Mouse (Mus musculus) c-Kit-positive CD71-negative TER-119-negative erythroid progenitor cells, embryonic 14.5 days (primary cell): ENCODE measurements at regions not wholly inside any gene's neighbourhood (a gene's known extent, or its start where the extent isn't known, plus 50 kb on each side); places are given as distances from the start of the nearest gene placed in this dataset.
"Not testable (repeated sequence)": the region's sequence is repeated elsewhere in the genome, so short reads cannot be mapped to it uniquely, and the experiment has no call there.

Experiments used
- DNase-seq: peaks from one replicate; pipeline ENCODE4 v3.0.0-alpha.2; 2013; ENCODE audit warnings: low read depth

- DNase-seq = no peak
These were observed 415.6 kb upstream of the Zfp507 start for GRCm38 (mm10) chr7:36218386-36218785.

DNA sequence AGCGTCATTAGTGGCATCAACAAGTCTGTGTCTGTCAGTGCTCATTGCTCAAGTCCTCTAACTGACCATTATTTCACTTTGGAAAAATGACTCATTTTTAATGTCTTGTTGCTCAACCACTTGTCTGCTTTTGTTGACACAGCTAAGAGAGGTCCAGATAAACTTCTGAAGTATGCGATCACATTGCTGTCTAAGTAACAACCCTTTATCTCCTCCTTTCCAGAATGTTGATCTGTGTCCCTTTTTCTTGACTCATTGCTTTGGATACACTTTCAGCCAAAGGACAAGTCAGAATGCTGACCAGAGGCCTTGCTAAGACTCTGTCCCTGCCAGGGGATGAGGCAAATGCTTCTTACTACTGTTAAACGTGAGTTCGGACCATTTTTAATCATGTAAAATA lies 407.2 kb upstream of the Zfp507 start:
- DNase-seq = no peak

- DNase-seq = no peak
These were observed 404.9 kb upstream of the Zfp507 start for GRCm38 (mm10) chr7:36207525-36208260.

DNA sequence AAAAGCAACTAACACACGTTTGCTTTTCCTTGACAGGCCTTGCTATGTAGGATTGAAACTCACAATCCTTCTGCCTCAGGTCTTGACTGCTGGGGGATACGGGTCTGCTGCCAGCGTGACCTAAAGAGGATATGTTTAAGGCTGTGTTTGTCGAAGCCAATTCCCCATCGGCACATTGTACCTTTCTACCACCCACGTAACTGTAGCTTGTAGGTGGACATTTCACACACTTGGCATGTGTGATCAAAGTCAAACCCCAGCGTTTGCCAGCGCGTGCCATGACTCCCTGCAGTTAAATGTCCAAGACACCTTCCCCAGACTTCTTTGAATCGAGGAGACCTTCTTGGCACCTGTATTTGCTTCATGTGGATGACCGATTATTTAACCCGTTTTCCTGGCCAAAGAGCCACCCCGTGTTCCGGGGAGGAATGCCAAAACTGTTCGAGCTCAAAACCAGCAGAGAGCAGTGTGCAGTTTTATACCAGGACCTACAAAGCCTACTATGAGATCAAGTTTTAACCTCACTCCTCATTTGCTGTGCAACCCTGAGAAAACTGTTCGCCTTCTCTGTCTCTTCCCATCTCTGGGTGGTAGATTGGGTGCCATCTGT lies 395.4 kb upstream of the Zfp507 start:
- DNase-seq = no peak

DNA sequence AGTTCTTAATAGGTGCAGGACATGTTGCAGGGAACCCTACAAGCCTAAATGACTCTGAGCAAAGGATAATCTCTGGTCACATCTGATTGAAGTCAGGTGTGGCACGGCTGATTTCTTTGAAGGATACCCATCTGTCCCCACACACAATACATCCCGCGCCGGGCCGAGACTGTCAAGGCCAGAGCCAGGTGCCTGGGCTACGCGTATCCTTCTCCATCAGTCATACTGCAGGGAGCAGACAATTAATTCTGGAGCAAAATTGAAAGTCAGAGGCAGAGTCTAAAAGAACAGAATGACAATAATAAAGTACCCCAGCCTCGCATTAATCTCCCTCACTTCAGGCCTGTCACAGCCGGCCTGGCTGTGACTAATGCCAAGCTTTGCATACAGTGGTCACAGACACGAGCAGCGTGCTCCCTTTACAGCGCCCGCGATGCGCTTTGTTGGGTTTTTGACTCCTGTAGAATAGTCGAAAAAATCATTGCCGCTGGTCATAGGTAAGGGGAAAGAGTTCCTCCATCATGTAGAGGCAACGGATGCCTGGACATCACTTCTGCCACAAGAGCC lies 393.4 kb upstream of the Zfp507 start:
- no peak for DNase-seq

GRCm38 (mm10) chr7:36192645-36193044 lies 389.8 kb upstream of the Zfp507 start:
- no peak for DNase-seq

GRCm38 (mm10) chr7:36177947-36178346 lies 375.1 kb upstream of the Zfp507 start:
- no peak for DNase-seq

DNA sequence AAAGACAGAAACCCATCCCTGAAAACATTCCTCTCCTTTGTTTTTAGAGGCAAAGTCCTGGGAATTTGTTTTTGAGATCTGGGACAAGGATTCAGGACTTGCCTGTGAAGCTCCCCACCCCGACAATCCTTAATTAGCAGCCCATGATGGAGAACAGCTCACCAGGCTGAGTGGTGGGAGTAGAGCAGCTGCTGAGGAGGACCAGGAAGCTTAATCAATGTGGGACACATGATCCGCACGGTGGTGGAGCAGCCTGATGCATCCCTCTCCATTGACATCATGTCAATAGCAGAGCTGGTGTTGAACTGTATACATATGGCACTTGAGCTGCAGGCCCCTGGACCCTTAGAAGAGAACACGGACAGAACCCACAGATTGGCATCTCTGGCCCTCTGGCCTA lies 372.5 kb upstream of the Zfp507 start:
- no peak for DNase-seq

GRCm38 (mm10) chr7:36172511-36172910 lies 369.7 kb upstream of the Zfp507 start:
- not testable (repeated sequence) for DNase-seq

- DNase-seq = no peak
These were observed 354.6 kb upstream of the Zfp507 start for GRCm38 (mm10) chr7:36157270-36157945.

GRCm38 (mm10) chr7:36156595-36156994 lies 353.8 kb upstream of the Zfp507 start:
- DNase-seq = no peak

DNA sequence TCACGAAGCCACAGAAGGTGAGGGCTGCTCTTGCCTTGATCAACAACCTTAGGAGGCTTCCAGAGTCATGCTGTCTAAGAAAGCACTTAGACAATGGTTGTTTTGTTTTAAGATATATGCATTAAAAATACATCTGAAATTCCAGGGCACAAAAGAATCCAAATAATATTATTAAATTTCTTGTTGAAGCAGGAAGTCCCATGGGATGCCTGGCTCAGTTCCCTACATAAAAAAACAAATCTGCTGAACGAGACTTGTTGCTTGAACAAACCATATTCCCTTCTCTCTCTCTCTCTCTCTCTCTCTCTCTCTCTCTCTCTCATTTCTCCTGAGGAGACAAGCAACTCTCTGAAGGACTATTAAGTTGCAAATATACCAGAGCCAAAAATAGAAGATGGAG lies 352.8 kb upstream of the Zfp507 start:
- no peak for DNase-seq

DNA sequence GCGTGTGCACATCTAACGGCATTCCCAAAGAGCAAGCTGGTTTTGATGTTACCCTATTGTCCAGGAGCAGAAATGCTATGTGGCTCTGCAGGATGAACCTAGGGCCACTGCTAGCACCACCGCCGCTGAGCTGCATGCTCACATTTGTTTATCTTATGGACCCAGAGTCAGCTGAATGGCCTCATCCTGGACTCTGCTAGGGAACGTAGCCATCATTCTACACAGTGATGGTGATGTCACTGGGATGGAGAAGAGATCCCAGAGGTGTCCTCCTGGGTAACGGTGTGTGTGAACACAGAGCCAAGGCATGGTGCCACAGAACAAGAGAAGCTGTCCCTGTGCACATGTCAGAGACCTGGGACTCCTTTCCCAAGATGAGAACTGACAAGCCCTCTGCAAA lies 352.4 kb upstream of the Zfp507 start:
- DNase-seq = no peak

GRCm38 (mm10) chr7:36150871-36151560 lies 348.2 kb upstream of the Zfp507 start:
- no peak for DNase-seq

- DNase-seq = no peak
These were observed 333.8 kb upstream of the Zfp507 start for GRCm38 (mm10) chr7:36136571-36136970.

GRCm38 (mm10) chr7:36134557-36134956 lies 331.8 kb upstream of the Zfp507 start:
- DNase-seq = no peak

DNA sequence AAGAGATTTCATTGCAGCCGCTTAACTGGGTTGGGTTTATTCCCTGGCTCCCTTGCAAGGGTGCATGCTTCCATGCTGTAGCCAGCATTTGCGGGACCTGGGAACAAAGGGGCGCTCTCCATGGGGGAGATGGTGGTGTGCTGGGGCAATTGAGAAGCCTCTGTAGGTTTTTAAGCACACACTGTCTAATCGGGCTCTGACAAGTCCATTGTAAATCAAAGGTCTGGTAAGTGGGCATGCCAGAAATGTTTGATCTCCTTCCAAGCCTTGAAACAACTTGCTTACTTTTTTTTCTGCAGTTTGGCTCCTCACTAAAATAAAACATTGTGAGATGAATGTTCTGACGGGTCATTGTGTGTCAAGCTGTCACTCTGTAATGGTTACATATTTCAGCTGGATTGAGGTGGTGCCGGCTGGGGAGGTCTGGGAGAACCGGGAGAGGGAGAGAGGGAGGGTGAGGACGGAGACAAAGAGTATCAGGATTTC lies 330.9 kb upstream of the Zfp507 start:
- DNase-seq = no peak

GRCm38 (mm10) chr7:36133026-36133425 lies 330.2 kb upstream of the Zfp507 start:
- DNase-seq = no peak

GRCm38 (mm10) chr7:36132569-36132968 lies 329.8 kb upstream of the Zfp507 start:
- no peak for DNase-seq

- DNase-seq = no peak
These were observed 294.3 kb upstream of the Zfp507 start for GRCm38 (mm10) chr7:36097054-36097453.

- no peak for DNase-seq
These were observed 292.7 kb upstream of the Zfp507 start for GRCm38 (mm10) chr7:36095258-36096130.
